Mouse (Mus musculus): ENCODE data around the gene Efna5. TPM values are rescaled to one million over a fixed set of nuclear protein-coding genes. Genes with fewer than 3 reads are reported as not detected.

Gene Efna5
- total RNA-seq, 2 experiments from 2014 or later: 22.1 to 26.5 TPM

- no peak for DNase-seq
- intact Hi-C loops (cut with DNase I): no loop called here
Observed at GRCm38 (mm10) chr17:62797272-62797671, 83.8 kb downstream of the Efna5 start.

DNA sequence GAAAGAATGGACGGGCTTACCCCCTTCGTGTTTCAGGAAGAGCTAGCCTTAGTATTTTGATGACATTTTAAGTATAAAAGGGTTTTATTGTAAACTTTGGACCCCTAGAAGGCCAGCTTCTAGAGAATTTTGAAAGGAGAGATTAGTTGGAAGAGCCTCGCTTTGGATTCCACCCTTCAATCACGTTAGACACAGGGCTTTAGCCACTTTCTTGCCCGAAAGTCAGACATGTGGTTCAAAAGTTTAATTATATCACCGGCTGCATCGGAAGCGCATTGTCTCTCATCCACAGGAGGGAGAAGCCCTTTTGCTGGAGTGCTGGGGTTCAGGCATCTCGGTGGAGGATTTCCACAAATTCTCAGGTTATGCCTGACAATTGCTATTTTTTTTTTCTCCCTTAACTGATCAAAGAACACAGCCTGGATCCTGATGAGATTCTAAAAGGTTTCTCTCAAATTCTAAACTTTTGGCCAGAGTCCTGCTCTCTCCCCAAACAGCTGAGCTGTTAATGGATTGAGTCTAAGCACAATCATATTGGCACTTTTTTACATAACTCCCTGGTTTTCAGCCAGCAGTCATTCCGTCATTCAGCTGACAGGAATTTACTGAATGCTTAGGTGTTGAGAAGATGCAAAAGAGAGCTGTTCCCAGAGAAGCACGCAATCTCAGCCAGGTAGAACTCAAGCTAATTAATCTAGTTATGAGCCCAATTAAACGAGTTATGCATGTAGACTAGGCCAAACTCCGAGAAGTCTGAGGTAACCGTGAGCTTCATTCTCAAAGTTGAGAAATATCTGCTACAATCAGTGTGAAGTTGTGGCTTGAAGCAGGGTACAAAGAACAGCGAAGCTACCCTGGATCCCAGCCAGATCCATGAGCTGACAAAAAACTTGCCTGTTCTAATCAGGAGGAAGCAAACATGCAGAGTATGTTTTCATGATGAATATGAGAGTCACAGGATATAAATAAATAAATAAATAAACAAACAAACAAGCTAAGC, 91.5 kb downstream of the Efna5 start:
- intact Hi-C loops (cut with DNase I): loop anchor here (10.0 kb wide), 2 partner anchors 325 to 375 kb away; no protein-coding TSS in a partner anchor

GRCm38 (mm10) chr17:62788783-62789182, 92.3 kb downstream of the Efna5 start:
- intact Hi-C loops (cut with DNase I): loop anchor here (10.0 kb wide), 2 partner anchors 324 to 374 kb away; no protein-coding TSS in a partner anchor
- DNase-seq: no peak

More for the DNA sequence above, 91.5 kb downstream of the Efna5 start:
- DNase-seq: no peak

- intact Hi-C loops (cut with DNase I): loop anchor here (10.0 kb wide), 2 partner anchors 323 to 373 kb away; no protein-coding TSS in a partner anchor
- no peak for DNase-seq
Observed at GRCm38 (mm10) chr17:62787855-62788254, 93.3 kb downstream of the Efna5 start.

DNA sequence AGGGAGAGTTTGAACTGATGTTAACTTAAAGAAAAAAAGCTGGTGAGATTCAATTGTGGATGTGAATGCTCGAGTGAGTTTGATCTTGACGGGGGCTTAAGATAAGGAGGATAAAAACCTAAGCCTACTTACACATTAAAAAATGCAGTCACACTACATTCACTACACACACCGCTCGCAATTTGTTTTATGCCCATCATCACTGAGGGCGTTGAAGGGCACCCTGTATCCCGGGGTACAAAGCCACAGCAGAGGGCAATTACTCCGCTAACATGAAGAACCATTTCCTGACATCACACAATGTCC, 94.6 kb downstream of the Efna5 start:
- intact Hi-C loops (cut with DNase I): loop anchor here (10.0 kb wide), 2 partner anchors 322 to 372 kb away; no protein-coding TSS in a partner anchor
- no peak for DNase-seq

GRCm38 (mm10) chr17:62785781-62786601, 95.1 kb downstream of the Efna5 start:
- DNase-seq: no peak
- intact Hi-C loops (cut with DNase I): loop anchor here (10.0 kb wide), 2 partner anchors 321 to 371 kb away; no protein-coding TSS in a partner anchor

DNA sequence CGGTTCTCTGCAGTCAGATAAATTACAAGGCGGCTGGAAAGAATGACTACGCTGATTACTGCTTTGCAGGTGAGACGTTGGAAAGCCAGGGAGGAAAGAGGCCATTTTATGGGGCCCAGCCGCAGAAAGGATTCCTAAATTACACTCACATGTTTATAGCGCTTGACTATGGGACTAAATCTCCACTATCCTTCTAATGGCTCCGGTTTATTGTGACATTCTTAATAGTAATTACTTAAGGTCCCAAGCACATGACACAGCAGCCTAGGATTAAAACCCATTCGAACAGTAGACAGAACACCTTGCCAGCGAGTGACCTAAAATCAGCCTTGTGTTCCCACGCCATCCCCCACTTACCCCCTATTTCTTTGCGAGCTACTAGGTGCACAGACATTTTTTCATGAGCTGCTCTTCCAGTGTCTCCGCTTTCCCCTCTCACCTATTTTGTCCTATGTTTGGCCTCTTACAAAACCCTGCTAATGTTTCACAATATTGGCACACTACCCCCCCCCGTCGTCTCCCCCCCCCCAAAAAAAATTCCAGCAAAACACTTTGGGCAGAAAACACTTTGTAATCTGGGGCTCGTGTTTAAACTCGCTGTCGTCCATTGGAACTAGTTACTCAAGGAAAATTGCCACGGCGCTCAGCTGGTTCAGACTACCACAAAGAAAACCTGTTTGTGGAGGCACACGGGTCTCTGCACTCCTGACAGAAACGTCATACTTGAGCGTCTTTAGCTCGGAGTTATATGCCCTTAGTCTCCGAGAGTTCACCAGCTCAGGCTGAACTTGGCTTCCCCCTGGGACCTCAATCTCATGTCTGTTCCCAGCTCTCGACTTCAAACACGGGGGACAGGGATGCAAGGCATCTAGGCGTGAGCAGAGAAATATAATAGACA, 96.6 kb downstream of the Efna5 start:
- intact Hi-C loops (cut with DNase I): loop anchor here (5.0 to 10.0 kb wide), 4 partner anchors 52 to 370 kb away; no protein-coding TSS in a partner anchor
- DNase-seq: no peak

DNA sequence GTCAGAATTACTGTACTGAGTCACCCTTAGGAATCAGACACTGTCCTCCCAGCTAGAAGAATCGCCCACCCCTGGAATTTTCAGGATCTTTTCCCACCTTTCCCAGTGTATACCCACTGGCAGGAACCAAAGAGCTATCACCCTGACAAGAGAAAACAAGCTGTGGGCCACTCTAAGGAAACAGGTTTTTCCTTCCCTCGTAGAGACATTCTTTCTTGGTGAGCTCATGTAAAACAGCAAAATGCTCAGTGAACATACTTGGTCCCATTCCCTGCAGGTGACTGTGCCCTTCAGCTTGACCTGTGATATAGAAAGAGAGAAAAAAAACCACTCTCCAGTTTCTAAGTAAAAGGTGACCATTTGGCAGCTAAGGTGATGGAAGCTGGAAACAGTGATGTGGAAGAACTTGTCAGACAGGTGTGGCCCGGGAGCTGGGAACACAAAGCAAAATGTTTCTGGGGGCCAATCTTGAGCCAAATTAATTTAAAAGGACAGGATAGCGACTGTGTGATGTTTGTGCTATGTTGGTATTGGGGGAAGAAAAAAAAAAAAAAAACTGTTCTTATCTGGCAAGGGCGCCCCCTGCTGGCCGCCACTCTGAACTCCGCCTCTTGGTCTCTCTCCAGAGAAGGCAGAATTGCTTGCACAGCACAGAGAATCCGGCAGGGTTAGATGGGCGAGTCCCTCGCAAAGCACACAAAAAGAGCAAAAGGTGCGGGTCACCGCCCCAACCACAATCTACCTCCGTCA, 97.4 kb downstream of the Efna5 start:
- intact Hi-C loops (cut with DNase I): loop anchor here (2.0 to 10.0 kb wide), 5 partner anchors 51 to 369 kb away; no protein-coding TSS in a partner anchor
- peak; percentile 76 to 83 for DNase-seq

- intact Hi-C loops (cut with DNase I): loop anchor here (2.0 to 10.0 kb wide), 5 partner anchors 51 to 368 kb away; no protein-coding TSS in a partner anchor
Observed at GRCm38 (mm10) chr17:62782826-62783404, 98.2 kb downstream of the Efna5 start.

GRCm38 (mm10) chr17:62781120-62781519, 100.0 kb downstream of the Efna5 start:
- intact Hi-C loops (cut with DNase I): loop anchor here (5.0 to 10.0 kb wide), 4 partner anchors 49 to 366 kb away; no protein-coding TSS in a partner anchor
- no peak for DNase-seq

More at GRCm38 (mm10) chr17:62782826-62783404, 98.2 kb downstream of the Efna5 start:
- DNase-seq: peak; percentile 26 to 61

GRCm38 (mm10) chr17:62777858-62778564, 103.1 kb downstream of the Efna5 start:
- no peak for DNase-seq
- intact Hi-C loops (cut with DNase I): no loop called here

GRCm38 (mm10) chr17:62776710-62777109, 104.4 kb downstream of the Efna5 start:
- intact Hi-C loops (cut with DNase I): no loop called here
- no peak for DNase-seq

- DNase-seq: no peak
- intact Hi-C loops (cut with DNase I): no loop called here
Observed at GRCm38 (mm10) chr17:62775976-62776375, 105.1 kb downstream of the Efna5 start.

GRCm38 (mm10) chr17:62775401-62775800, 105.7 kb downstream of the Efna5 start:
- intact Hi-C loops (cut with DNase I): no loop called here

GRCm38 (mm10) chr17:62774749-62775148, 106.4 kb downstream of the Efna5 start:
- intact Hi-C loops (cut with DNase I): no loop called here
- DNase-seq: no peak

More at GRCm38 (mm10) chr17:62775401-62775800, 105.7 kb downstream of the Efna5 start:
- no peak for DNase-seq

GRCm38 (mm10) chr17:62766705-62767104, 114.4 kb downstream of the Efna5 start:
- intact Hi-C loops (cut with DNase I): no loop called here
- no peak for DNase-seq

DNA sequence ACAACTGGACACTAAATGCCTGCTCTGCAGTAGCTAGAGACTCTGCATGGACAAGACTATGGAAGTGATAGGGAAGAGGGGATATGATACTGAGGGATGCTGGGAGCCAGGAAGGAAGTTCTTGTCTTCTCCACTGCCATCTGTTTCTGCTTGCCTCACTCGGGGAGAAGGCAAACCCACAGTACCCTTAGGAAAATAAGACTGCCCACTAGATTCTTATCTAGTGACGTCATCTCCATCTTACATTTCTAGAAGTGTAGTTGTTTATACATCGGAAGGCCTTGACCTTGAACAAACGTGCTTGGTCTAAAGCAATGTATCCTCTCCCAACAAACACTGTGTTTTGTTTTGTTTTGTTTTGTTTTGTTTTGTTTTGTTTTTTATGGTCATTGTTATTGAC, 116.0 kb downstream of the Efna5 start:
- DNase-seq: no peak
- intact Hi-C loops (cut with DNase I): no loop called here

DNA sequence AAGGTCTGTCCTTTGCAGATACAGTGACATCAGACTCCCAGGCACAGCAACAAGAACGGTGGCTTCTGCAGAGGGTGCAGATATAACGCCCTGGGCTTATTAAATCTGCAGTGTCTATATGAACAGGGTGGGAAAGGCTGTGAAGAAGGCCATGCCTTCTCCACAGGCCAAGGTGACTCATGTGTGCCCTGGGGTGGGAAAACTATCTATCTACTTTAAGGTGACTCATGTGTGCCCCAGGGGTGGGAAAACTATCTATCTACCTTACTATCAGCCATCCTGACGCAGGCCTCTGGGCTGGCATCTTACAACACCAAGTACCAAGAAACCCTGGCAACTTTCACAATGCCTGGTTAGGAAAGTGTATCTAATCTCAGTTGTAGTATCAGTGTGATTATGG, 124.2 kb downstream of the Efna5 start:
- intact Hi-C loops (cut with DNase I): no loop called here

More for the DNA sequence above, 124.2 kb downstream of the Efna5 start:
- DNase-seq: no peak
